Mouse (Mus musculus): ENCODE measurements at regions not wholly inside any gene's neighbourhood (a gene's known extent, or its start where the extent isn't known, plus 50 kb on each side); places are given as distances from the start of the nearest gene placed in this dataset.

DNA sequence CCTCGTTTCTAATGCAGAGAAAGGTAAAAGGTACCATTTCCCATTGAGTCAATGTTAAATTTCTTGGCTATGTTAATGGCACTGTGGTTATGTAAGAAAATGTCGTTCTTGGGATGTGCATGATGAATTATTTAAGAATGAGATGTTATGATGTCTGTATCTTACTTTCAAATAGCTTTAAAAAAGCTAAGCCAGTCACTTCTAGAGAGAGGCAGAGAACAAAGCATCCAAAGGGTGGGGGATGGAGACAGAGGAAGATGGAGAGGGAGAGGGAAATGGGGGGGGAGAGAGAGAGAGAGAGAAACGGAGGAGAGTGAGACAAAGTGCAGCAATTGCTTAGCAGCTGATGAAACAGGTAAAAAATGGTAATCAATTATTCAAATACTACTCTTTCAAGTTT lies 562.8 kb upstream of the Tle4 start:
- H3K4me3 ChIP-seq, result no peak overlapping the region
- 39% methylated on average over 3 of the region's 3 CpGs for WGBS
- no peaks in the 10 kb centered on the region for H3K9me3 ChIP-seq
- no peaks in the 10 kb centered on the region for H3K4me1 ChIP-seq (replicated peaks)
- H3K9ac ChIP-seq, result no peak overlapping the region
- H3K4me2 ChIP-seq, result no peak overlapping the region
- H3K36me3 ChIP-seq, result no peaks in the 10 kb centered on the region
- ATAC-seq (ENCODE audit: low FRiP score, low read depth), result no peak
- H3K27me3 ChIP-seq, result no peaks in the 10 kb centered on the region
- H3K27ac ChIP-seq (replicated peaks), result no peak overlapping the region

DNA sequence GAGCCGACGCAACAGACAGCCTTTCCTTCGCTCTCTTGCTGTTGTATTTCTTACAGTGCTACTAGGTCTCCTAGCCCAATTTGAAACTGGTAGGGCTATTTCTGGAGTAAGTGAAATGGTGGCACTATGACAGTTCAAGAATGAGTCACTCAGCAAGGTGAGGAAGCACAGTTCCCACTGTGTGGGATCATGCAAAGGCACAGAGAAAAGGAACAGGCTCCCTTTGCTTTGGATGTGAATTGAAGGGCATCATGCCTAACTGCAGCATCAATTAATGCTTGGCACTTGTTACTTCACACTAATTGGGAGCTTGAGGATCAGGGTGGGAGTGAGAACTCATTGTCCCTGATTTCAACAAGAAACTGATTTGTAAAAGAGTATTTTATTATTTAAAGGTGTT lies 560.8 kb upstream of the Tle4 start:
- H3K4me1 ChIP-seq (replicated peaks), result no peaks in the 10 kb centered on the region
- H3K27ac ChIP-seq (replicated peaks), result no peak overlapping the region
- WGBS, result 96% methylated on average over 3 of the region's 3 CpGs
- no peak overlapping the region for H3K9ac ChIP-seq
- H3K27me3 ChIP-seq, result no peaks in the 10 kb centered on the region
- H3K4me2 ChIP-seq, result no peak overlapping the region
- H3K4me3 ChIP-seq, result no peak overlapping the region
- no peaks in the 10 kb centered on the region for H3K36me3 ChIP-seq
- no peak for ATAC-seq (ENCODE audit: low FRiP score, low read depth)
- H3K9me3 ChIP-seq, result no peaks in the 10 kb centered on the region

DNA sequence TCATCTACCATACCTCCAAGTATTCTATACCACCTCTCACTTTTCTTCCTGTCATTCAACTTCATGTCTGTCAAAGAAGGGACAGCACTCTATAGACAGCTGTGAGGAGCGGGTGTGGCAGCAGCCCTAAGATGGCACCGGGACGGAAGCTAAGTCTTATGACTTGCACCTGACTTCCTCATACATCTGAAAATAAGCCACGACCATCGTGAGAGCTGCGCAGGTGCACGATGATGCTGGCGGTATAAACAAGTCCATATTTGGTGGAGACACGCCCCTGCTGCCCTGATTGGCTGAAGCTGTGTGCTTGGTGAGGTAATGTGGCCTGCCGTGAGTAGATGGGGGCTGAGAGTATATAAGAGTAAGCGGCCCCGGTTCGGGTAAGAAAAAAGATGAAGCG lies 560.3 kb upstream of the Tle4 start:
- H3K4me2 ChIP-seq, result no peak overlapping the region
- no peak overlapping the region for H3K9ac ChIP-seq
- no peaks in the 10 kb centered on the region for H3K27me3 ChIP-seq
- H3K4me3 ChIP-seq, result no peak overlapping the region
- no peak for ATAC-seq (ENCODE audit: low FRiP score, low read depth)
- no peaks in the 10 kb centered on the region for H3K9me3 ChIP-seq
- no peak overlapping the region for H3K27ac ChIP-seq (replicated peaks)
- H3K4me1 ChIP-seq (replicated peaks), result no peaks in the 10 kb centered on the region
- WGBS, result 91% methylated on average over 14 of the region's 14 CpGs
- H3K36me3 ChIP-seq, result no peaks in the 10 kb centered on the region

DNA sequence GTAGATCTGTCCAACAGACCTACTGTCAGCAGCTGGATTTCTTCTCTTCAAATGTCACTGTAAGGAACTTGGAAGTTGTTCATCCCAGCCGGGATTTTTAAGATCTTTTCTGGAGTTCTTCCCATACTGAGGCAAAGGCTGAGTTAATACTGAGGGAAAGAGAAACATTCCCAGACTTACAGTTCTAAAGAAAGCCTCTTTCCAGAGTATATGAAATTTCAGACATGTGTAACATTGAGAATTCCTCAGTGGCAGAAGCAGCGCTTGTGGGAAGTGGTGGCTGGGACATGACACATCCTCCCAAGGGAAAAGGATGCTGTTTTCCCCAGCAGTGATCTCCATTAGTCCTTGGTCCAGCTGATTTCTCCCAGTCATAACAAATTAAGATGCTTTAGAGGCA lies 556.8 kb upstream of the Tle4 start:
- Histone ChIP-seq H3K9ac (no peak overlapping the region), H3K9me3 (no peaks in the 10 kb centered on the region), H3K27ac (replicated peaks) (no peak overlapping the region), H3K4me2 (no peak overlapping the region), H3K27me3 (no peaks in the 10 kb centered on the region), H3K4me1 (replicated peaks) (no peaks in the 10 kb centered on the region), H3K4me3 (no peak overlapping the region), H3K36me3 (no peaks in the 10 kb centered on the region)
- no peak for ATAC-seq (ENCODE audit: low FRiP score, low read depth)
- 72% methylated on average over 2 of the region's 2 CpGs for WGBS

DNA sequence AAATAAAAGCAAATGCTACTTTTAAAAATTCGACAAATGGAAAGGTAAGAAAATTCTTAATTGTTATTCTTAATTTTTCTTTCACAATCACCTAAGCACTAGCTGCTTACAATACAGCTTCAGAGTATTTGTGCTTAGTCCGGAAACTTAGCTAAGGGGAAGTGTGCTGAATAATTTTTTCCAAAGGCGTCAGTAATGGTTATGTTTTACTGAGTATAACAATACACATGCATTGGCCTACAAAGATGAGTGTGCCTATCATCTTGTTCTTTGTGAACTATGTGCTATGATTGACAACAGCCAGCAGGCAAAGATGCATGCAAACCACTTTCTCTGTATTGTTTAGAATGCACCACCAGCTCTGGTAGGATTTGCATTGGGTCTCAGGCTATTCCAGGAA lies 548.5 kb upstream of the Tle4 start:
- H3K9me3 ChIP-seq, result no peaks in the 10 kb centered on the region
- WGBS, result 93% methylated on average over 3 of the region's 3 CpGs
- H3K9ac ChIP-seq, result no peak overlapping the region
- H3K4me2 ChIP-seq, result no peak overlapping the region
- H3K27ac ChIP-seq (replicated peaks), result no peak overlapping the region
- H3K27me3 ChIP-seq, result no peaks in the 10 kb centered on the region
- no peak overlapping the region for H3K4me3 ChIP-seq
- ATAC-seq (ENCODE audit: low FRiP score, low read depth), result no peak
- H3K4me1 ChIP-seq (replicated peaks), result no peaks in the 10 kb centered on the region
- no peaks in the 10 kb centered on the region for H3K36me3 ChIP-seq

DNA sequence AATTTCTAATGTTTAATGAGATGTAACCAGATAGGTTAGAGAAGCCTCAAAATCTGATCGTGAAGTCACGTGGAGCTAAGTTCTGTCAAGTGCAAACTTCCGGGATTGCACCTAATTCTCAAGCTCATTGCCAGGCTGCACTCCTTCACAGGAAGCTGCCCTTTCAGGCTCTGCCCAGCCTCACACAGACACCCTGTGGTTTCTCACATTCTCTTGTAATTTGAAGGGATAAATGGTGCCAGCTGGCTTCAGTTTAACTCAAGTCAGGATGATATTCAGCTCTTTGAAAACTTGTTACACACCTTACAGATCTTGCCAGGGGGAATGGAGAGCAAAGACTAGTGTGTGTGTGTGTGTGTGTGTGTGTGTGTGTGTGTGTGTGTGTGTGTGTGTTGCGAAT lies 529.3 kb upstream of the Tle4 start:
- Histone ChIP-seq H3K4me1 (replicated peaks) (no peaks in the 10 kb centered on the region), H3K36me3 (no peaks in the 10 kb centered on the region), H3K4me3 (no peak overlapping the region), H3K27ac (replicated peaks) (no peak overlapping the region), H3K27me3 (no peaks in the 10 kb centered on the region), H3K9me3 (no peaks in the 10 kb centered on the region), H3K4me2 (no peak overlapping the region), H3K9ac (no peak overlapping the region)
- WGBS, result 73% methylated on average over 4 of the region's 4 CpGs
- ATAC-seq (ENCODE audit: low FRiP score, low read depth), result no peak

DNA sequence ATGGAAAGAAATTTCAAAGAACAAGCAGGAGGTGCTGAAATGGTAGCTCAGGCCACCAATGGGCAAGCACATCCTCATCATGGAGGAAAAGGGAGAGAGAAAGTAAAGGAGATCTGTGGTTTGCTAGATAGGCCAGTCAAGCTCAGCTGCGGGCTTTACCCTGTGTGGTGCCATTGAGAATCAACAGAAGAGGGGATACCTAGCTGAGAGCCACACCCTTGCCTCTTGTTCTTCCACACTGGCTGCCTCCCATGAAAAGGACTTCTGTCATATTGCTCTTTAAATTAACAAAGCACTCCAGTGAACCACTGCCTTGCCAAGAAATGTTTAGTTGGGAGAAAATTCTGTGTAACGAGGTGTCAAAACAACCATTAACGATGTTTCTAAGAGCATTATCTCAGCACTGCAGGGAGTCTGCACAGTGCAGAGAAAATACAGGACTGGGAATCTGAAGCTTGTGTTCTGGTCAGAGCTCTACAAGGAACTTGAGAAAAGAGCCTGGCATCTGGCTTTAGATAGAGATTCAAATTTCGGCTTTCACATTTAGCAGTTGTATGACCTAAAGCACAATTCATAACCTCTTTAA lies 510.7 kb upstream of the Tle4 start:
- no peak for ATAC-seq (ENCODE audit: low FRiP score, low read depth)

DNA sequence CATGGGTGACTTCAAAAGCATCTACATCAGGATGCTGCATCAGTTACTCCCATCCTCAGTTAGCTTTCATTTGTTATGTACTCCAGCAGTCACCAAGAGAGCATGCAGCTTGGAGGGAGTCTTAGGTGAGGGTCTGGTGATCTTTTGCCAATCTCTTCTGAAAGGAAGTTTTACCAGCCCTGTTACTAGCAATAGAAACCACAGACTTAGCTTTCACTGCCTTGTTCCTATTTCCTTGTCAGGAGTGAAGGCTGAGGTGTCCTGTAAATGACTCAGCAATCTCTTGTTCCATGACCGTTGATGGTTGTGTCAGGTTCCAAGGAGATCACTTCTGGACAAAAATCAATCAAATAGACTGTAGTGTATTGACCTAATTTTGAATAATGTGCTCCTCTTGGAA lies 497.2 kb upstream of the Tle4 start:
- no peak overlapping the region for H3K9ac ChIP-seq
- H3K36me3 ChIP-seq, result no peaks in the 10 kb centered on the region
- no peaks in the 10 kb centered on the region for H3K4me1 ChIP-seq (replicated peaks)
- no peak overlapping the region for H3K27ac ChIP-seq (replicated peaks)
- H3K9me3 ChIP-seq, result no peaks in the 10 kb centered on the region
- H3K4me2 ChIP-seq, result no peak overlapping the region
- ATAC-seq (ENCODE audit: low FRiP score, low read depth), result no peak
- 84% methylated on average over 1 of the region's 1 CpGs for WGBS
- no peaks in the 10 kb centered on the region for H3K27me3 ChIP-seq
- H3K4me3 ChIP-seq, result no peak overlapping the region

More for the DNA sequence above, 510.7 kb upstream of the Tle4 start:
- Histone ChIP-seq H3K27ac (replicated peaks) (no peak overlapping the region), H3K36me3 (no peaks in the 10 kb centered on the region), H3K4me1 (replicated peaks) (no peaks in the 10 kb centered on the region), H3K4me3 (no peak overlapping the region), H3K9me3 (no peaks in the 10 kb centered on the region), H3K9ac (no peak overlapping the region), H3K27me3 (no peaks in the 10 kb centered on the region), H3K4me2 (no peak overlapping the region)
- WGBS, result 33% methylated on average over 4 of the region's 4 CpGs

DNA sequence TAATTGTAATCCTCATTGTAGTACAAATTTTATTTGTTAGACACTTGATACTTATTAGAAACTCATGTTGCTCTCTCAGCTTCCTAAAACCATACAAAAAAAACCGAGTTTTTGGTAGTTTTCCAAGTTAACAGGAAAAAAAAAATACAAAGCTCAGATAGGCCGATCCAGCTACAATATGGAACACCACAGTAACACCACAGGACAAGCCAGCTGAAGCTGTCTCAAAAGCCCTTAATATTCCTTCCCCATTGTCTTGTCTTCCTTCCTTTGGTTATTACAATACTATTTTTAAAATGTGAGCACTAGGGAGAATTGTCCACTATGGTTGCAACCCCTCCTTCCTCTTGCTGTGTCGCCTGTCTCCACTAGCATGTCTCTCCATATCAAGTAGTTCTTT lies 495.7 kb upstream of the Tle4 start:
- no peaks in the 10 kb centered on the region for H3K27me3 ChIP-seq
- no peak overlapping the region for H3K27ac ChIP-seq (replicated peaks)
- no peaks in the 10 kb centered on the region for H3K36me3 ChIP-seq
- no peaks in the 10 kb centered on the region for H3K9me3 ChIP-seq
- H3K4me3 ChIP-seq, result no peak overlapping the region
- no peak for ATAC-seq (ENCODE audit: low FRiP score, low read depth)
- no peaks in the 10 kb centered on the region for H3K4me1 ChIP-seq (replicated peaks)
- no peak overlapping the region for H3K4me2 ChIP-seq
- H3K9ac ChIP-seq, result no peak overlapping the region
- WGBS, result 71% methylated on average over 3 of the region's 3 CpGs

DNA sequence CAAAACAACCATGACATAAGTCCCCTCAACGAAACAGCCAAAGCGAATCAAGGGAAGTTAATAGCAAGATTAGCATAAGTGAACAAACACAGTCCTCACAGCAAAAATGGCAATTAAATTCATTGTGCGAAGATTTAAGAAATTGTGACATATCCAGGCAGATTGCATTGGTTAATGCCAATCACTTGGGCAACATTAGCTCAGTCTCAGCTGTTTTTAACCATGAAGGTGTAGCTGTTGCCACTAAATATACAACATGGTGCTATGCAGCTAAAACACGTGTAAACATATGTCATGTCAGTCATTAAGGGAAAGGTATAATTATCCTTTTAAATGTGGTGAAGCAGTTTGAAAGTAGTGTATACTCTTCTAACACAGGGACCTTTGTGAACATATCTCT lies 482.8 kb upstream of the Tle4 start:
- Histone ChIP-seq H3K9ac (no peak overlapping the region), H3K36me3 (no peaks in the 10 kb centered on the region), H3K4me3 (no peak overlapping the region), H3K27ac (replicated peaks) (no peak overlapping the region), H3K4me1 (replicated peaks) (no peaks in the 10 kb centered on the region), H3K4me2 (no peak overlapping the region), H3K27me3 (no peaks in the 10 kb centered on the region), H3K9me3 (no peaks in the 10 kb centered on the region)
- ATAC-seq (ENCODE audit: low FRiP score, low read depth), result no peak
- 90% methylated on average over 4 of the region's 4 CpGs for WGBS

DNA sequence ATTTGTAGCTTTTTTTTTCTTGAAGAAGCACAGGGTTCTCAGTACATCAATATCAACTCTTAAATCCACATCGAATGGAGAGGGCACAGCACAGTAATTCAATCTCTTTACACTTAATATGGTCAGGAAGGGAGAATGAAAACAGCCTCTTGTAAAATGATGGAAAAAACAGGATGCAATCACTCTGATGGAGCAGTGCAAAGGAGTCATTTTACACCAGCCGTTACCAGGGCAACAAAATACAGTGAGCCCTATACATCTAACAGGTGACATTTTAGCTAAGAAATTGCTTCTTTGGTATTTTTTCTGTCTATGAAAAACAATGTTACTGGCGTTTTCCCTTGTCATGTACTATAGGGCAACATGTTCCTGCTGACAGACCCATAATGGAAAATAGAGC lies 459.9 kb upstream of the Tle4 start:
- no peaks in the 10 kb centered on the region for H3K4me1 ChIP-seq (replicated peaks)
- no peak overlapping the region for H3K4me2 ChIP-seq
- H3K27me3 ChIP-seq, result 0 out of 2 replicates have a peak, but pooled peaks cover 2% of the 10 kb centered on the region
- H3K4me3 ChIP-seq, result no peak overlapping the region
- H3K9ac ChIP-seq, result no peak overlapping the region
- H3K9me3 ChIP-seq, result no peaks in the 10 kb centered on the region
- no peak for ATAC-seq (ENCODE audit: low FRiP score, low read depth)
- H3K27ac ChIP-seq (replicated peaks), result no peak overlapping the region
- 80% methylated on average over 3 of the region's 3 CpGs for WGBS
- no peaks in the 10 kb centered on the region for H3K36me3 ChIP-seq

DNA sequence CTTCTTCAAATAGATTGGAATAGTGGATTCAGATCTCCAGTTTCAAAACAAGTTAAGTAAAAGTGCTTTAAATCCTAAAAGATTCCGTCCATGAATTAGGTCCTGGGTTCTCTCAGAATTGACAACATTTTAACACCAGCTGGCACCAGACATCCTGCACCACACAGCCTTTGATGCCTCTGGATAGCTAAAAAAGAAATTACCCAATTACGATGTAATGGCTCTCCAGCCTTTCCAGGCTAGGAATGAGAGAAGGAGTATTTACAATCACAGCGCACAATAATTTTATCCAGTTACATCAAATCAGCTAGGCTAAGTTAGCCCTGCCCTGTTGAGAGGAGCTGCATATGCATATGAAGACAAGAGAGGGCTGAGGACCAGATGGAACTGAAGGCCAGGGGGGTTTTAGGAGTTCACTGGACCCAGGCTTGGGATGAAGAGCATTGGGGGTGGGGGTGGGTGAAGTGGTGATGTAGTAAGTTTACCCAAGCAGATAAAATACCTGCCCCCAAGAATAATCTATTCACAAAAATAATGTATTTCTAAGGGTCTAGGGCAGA lies 455.8 kb upstream of the Tle4 start:
- no peak for ATAC-seq (ENCODE audit: low FRiP score, low read depth)
- WGBS, result 63% methylated on average over 3 of the region's 3 CpGs

DNA sequence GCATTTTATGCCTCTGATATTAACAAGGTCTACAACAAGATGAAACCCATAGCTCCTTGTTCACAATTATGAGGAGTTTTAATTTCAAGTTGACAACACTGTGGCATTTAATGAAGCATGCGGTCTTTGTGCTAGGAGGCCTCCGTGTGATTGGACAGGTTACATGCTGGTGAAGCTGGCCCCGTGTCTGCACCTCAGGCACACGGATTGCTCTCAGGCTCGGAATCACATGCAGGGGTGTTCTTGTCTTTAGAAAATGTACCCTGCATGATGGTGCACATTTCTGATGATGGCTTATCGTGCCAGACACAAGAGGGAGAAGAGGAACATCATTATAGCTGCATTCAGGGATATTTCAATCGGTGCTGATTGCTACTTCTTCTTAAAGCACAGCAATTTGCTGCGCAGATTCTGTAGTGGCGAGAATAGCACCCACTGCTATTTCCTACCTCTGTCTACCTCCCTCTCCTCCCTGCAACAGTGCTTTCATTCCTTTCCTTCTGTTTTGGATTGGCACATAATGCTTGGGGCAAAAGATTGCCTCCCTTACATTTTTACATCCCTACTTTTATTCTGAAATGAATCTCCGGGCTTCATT lies 454.9 kb upstream of the Tle4 start:
- Histone ChIP-seq H3K27me3 (0 out of 2 replicates have a peak, but pooled peaks cover 2% of the 10 kb centered on the region), H3K36me3 (no peaks in the 10 kb centered on the region), H3K4me1 (replicated peaks) (no peaks in the 10 kb centered on the region), H3K27ac (replicated peaks) (no peak overlapping the region), H3K4me3 (no peak overlapping the region), H3K4me2 (no peak overlapping the region), H3K9ac (no peak overlapping the region), H3K9me3 (no peaks in the 10 kb centered on the region)
- no peak for ATAC-seq (ENCODE audit: low FRiP score, low read depth)
- 61% methylated on average over 10 of the region's 10 CpGs for WGBS

More for the DNA sequence above, 455.8 kb upstream of the Tle4 start:
- no peak overlapping the region for H3K27ac ChIP-seq (replicated peaks)
- no peak overlapping the region for H3K4me2 ChIP-seq
- no peak overlapping the region for H3K4me3 ChIP-seq
- 0 out of 2 replicates have a peak, but pooled peaks cover 2% of the 10 kb centered on the region for H3K27me3 ChIP-seq
- no peaks in the 10 kb centered on the region for H3K4me1 ChIP-seq (replicated peaks)
- no peaks in the 10 kb centered on the region for H3K36me3 ChIP-seq
- no peaks in the 10 kb centered on the region for H3K9me3 ChIP-seq
- no peak overlapping the region for H3K9ac ChIP-seq

All from hindbrain, embryonic 15.5 days (tissue).